ENCODE assay signal across 17 mouse cellular contexts in genomic region chr4:150340796-150341525, GRCm38 (mm10).
"Had no signal": no experiment of that assay in that cellular context is flagged by ENCODE, and none has a peak within 500 bp of the region (broad histone marks: within the 10 kb centered on the region; RNA-seq: fewer than 3 reads in every experiment).

No protein-coding gene starts in this region.

- DNase-seq: kidney, adult 2 months; kidney, postnatal 14 days; layer of hippocampus, postnatal 36 days; lung, adult 18-20 months; retina, postnatal 1 day; right cerebral cortex, postnatal 4 days; spleen, adult 18-20 months; thymus, adult 2 months; thymus, postnatal 36 days had no signal

- H3K27me3 ChIP-seq: kidney, embryonic 15.5 days; limb, embryonic 15.5 days; megakaryocyte, embryonic 14.5 days; midbrain, embryonic 15.5 days; neural tube, embryonic 13.5 days; stomach, embryonic 15.5 days had no signal

- H3K4me2 ChIP-seq: kidney, embryonic 15.5 days; limb, embryonic 15.5 days; midbrain, embryonic 11.5 days; midbrain, embryonic 15.5 days; neural tube, embryonic 13.5 days; stomach, embryonic 15.5 days had no signal

- H3K9me3 ChIP-seq: kidney, embryonic 15.5 days; limb, embryonic 15.5 days; megakaryocyte, embryonic 14.5 days; midbrain, embryonic 15.5 days; neural tube, embryonic 13.5 days; stomach, embryonic 15.5 days had no signal

- ATAC-seq: midbrain, embryonic 15.5 days had no signal

- H3K27ac ChIP-seq: kidney, embryonic 15.5 days; limb, embryonic 15.5 days; liver, embryonic 14.5 days; midbrain, embryonic 15.5 days; neural tube, embryonic 13.5 days; stomach, embryonic 15.5 days had no signal

- H3K4me1 ChIP-seq: stomach, embryonic 15.5 days had no signal

- H3K36me3 ChIP-seq: kidney, embryonic 15.5 days; limb, embryonic 15.5 days; midbrain, embryonic 15.5 days; neural tube, embryonic 13.5 days; stomach, embryonic 15.5 days had no signal

- H3K4me3 ChIP-seq: kidney, embryonic 15.5 days; limb, embryonic 15.5 days; megakaryocyte, embryonic 14.5 days; midbrain, embryonic 15.5 days; neural tube, embryonic 13.5 days; stomach, embryonic 15.5 days had no signal

- H3K9ac ChIP-seq: kidney, embryonic 15.5 days; limb, embryonic 15.5 days; liver, embryonic 14.5 days; midbrain, embryonic 15.5 days; neural tube, embryonic 13.5 days; stomach, embryonic 15.5 days had no signal
